Mouse (Mus musculus): Measurements from ENCODE around the gene Lao1.

Gene Lao1

GRCm38 (mm10) chr4:119017078-119017477 lies 55.7 kb downstream of the Lao1 start:
- 94% methylated on average over 5 of the region's 5 CpGs for WGBS
